Mouse (Mus musculus) heart, embryonic 16.5 days (tissue): ENCODE results near the gene Agpat3. TPM values are rescaled to one million over a fixed set of nuclear protein-coding genes. Genes with fewer than 3 reads are reported as not detected.

Experiments
- ATAC-seq: fragments of 200-750 bp; cut with Nextera tagmentation; replicated peaks from 2 replicates; pipeline ENCODE4 v1.8.0; 2017; ENCODE audit warnings: moderate number of reproducible peaks; ENCODE audit not compliant: insufficient read depth, low FRiP score; ENCODE audit errors: extremely low read depth
- H3K27ac ChIP-seq: fragments of 300-500 bp; sonication (generic); 2 replicates; pipeline ENCODE4 v1.5.1; 2014; ENCODE audit warnings: mild to moderate bottlenecking, low read length, control low read depth, moderate library complexity
- H3K27me3 ChIP-seq: fragments of 300-500 bp; sonication (generic); 2 replicates; pipeline ENCODE4 v1.6.1; 2014; ENCODE audit warnings: low read length, mixed read lengths; ENCODE audit not compliant: control insufficient read depth, insufficient read depth
- H3K36me3 ChIP-seq: fragments of 300-500 bp; sonication (generic); 2 replicates; pipeline ENCODE4 v1.6.1; 2014; ENCODE audit not compliant: control insufficient read depth, insufficient read depth
- H3K4me1 ChIP-seq: fragments of 300-500 bp; sonication (generic); 2 replicates; pipeline ENCODE4 v1.6.1; 2014; ENCODE audit warnings: low read length, mixed read lengths; ENCODE audit not compliant: control insufficient read depth, insufficient read depth
- H3K4me2 ChIP-seq: fragments of 300-500 bp; sonication (generic); 2 replicates; pipeline ENCODE4 v1.6.1; 2014; ENCODE audit warnings: low read depth, mild to moderate bottlenecking, control low read depth, low read length
- H3K4me3 ChIP-seq: fragments of 300-500 bp; sonication (generic); 2 replicates; pipeline ENCODE4 v1.5.1; 2014; ENCODE audit warnings: mild to moderate bottlenecking, control low read depth, low read length
- H3K9ac ChIP-seq: fragments of 300-500 bp; sonication (generic); 2 replicates; pipeline ENCODE4 v1.6.1; 2014; ENCODE audit warnings: low read length, control low read depth
- H3K9me3 ChIP-seq: fragments of 300-500 bp; sonication (generic); replicated peaks from 2 replicates; pipeline ENCODE4 v1.6.1; 2016; ENCODE audit warnings: low read length; ENCODE audit not compliant: control insufficient read depth
- WGBS: fragments of 180-500 bp; shearing (Covaris S2); extraction: QIAGEN DNeasy Blood & Tissue Kit; methylation state at CpG from one replicate; pipeline ENCODE4 v1.1.7; 2014; 5-methylcytosine and 5-hydroxymethylcytosine counted together
- polyA plus RNA-seq: library from polyadenylated mRNA; unstranded; fragments of >200 nt; fragmentation: Nextera tagmentation; extraction: Ambion mirVana; gene quantifications from 2 replicates; pipeline ENCODE4 v1.2.1, GENCODE M21; 2015

Gene Agpat3
- polyA plus RNA-seq = 56.6 and 69.5 TPM in 2 replicates

DNA sequence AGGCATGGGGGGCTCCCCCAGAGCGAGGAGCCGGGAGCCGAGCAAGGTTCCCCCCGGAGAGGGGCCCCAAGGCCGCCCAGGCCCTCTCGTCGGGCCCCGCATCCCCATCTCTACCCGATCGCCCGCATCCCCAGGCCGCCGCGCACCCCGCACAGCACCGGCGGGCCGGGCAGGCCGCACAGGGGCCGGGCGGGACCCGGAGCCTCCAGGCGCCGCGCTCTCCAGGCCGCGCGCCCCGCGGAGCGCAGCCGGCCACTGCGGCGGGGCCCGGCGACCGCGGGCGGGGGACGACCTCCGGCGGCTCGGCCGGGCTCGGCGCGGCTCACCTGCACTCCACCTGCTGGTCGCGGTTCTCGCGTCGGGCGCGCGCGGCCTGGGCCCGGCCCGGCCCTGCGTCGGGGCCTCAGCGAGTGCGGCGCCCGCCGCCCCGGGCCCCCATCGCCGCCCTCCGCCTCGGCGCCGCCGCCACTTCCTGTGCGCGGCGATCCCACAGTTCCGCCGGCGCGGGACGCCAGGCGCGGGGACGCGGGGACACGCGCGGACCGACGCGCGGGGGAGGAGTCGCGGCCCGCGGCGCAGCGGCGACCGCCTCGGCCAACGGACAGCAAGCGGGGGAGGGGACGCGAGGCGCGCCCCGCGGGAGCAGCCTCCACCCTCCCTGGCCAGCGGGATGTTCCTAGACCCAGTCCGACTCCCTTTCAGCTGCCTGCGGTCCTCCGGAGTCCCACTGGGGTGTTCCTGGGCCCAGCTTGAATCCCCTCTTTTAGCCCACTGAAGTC is at the start of gene Agpat3:
Gene Agpat3, minus strand, starts transcription at position 603 of the 779 bp plus-strand sequence.
- Histone ChIP-seq H3K9ac (peak within 1 kb of the TSS; percentile 100), H3K4me2 (peak within 1 kb of the TSS; percentile 88), H3K4me1 (peaks cover 17% of the 10 kb centered on the region), H3K4me3 (peak within 1 kb of the TSS; percentile 98), H3K9me3 (no peaks in the 10 kb centered on the region), H3K27ac (peak within 1 kb of the TSS; percentile 72), H3K36me3 (no peaks in the 10 kb centered on the region), H3K27me3 (no peaks in the 10 kb centered on the region)
- peak; percentile 85 for ATAC-seq
- under 1% methylated on average over 85 of the region's 113 CpGs for WGBS

DNA sequence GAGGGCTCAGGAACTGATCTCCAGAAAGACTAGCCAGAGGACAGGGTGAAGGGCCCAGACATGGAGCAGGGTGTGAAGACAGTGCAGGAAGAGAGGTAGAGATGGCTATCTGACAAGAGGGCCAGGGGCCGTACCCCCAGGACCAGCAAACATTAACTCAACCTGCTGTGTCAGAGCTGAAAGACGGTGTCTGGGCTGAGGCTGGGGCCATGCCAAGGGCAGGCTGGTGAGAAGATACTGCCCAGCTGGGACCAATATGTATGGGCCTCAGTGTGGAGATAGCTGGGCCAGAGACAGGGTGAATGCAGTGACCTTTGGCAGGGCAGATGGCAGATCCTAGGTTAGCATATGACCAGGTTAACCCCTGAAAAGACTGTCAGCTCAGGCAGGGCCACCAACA is 48.8 kb upstream of the Agpat3 start:
- Histone ChIP-seq H3K4me3 (no peak overlapping the region), H3K4me1 (peaks cover 17% of the 10 kb centered on the region), H3K4me2 (no peak overlapping the region), H3K36me3 (peaks cover 55% of the 10 kb centered on the region), H3K9me3 (no peaks in the 10 kb centered on the region), H3K27me3 (no peaks in the 10 kb centered on the region), H3K27ac (no peak overlapping the region), H3K9ac (no peak overlapping the region)
- ATAC-seq = no peak
- 70% methylated on average over 2 of the region's 2 CpGs for WGBS

DNA sequence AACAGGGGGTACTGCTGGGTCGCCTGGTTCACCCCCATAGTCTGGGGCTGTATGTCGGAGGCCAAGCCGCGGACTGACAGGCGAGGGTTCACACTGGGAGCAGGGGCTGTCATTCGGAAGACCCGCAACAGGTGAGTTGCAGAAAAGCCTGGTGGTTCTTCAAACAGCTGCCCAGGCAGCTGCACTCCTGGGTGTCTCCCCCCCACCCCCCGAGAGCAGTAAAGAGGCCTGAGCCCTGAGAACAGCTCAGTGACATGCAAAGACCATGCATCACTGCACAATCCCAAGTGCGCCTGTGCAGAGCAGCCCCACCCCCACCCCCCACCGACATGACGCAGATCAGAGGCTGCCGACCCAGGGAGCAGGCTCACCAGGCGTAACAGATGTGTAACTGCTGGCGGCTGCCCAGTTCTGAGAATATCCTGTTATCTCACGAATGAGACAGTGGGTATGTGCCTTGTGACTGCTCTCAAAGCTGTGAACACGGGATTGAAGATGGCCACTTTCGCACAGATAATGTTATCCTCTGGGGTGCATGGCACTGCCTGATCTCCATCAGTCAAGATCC is 46.9 kb upstream of the Agpat3 start:
- Histone ChIP-seq H3K27ac (peak overlapping the region; percentile 66), H3K4me3 (no peak overlapping the region), H3K9me3 (no peaks in the 10 kb centered on the region), H3K4me2 (peak overlapping the region; percentile 24; the same call in 1 of the 2 replicates), H3K4me1 (peaks cover 17% of the 10 kb centered on the region), H3K27me3 (no peaks in the 10 kb centered on the region), H3K9ac (0 out of 2 replicates have a peak overlapping the region, but pooled peaks have one; percentile 7), H3K36me3 (peaks cover 39% of the 10 kb centered on the region)
- 35% methylated on average over 17 of the region's 17 CpGs for WGBS
- peak; percentile 68 for ATAC-seq

DNA sequence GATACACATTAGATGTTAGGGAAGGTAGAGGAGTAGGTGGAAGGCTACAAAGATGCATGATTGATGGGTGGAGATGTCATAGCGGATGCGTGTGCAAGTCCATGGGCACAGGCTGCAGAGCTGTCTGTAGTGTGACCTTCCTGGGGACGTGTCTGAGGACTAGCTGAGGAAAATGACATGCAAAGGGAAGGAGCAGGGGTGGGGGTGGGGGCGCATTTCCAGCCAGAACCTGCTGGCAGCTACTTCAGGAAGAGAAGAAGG is 44.3 kb upstream of the Agpat3 start:
- 58% methylated on average over 4 of the region's 4 CpGs for WGBS
- peaks cover 4% of the 10 kb centered on the region for H3K27me3 ChIP-seq
- H3K4me3 ChIP-seq = no peak overlapping the region
- ATAC-seq = no peak
- no peaks in the 10 kb centered on the region for H3K9me3 ChIP-seq
- H3K9ac ChIP-seq = no peak overlapping the region
- H3K36me3 ChIP-seq = peaks cover 14% of the 10 kb centered on the region
- H3K4me1 ChIP-seq = peaks cover 19% of the 10 kb centered on the region
- no peak overlapping the region for H3K4me2 ChIP-seq
- no peak overlapping the region for H3K27ac ChIP-seq

DNA sequence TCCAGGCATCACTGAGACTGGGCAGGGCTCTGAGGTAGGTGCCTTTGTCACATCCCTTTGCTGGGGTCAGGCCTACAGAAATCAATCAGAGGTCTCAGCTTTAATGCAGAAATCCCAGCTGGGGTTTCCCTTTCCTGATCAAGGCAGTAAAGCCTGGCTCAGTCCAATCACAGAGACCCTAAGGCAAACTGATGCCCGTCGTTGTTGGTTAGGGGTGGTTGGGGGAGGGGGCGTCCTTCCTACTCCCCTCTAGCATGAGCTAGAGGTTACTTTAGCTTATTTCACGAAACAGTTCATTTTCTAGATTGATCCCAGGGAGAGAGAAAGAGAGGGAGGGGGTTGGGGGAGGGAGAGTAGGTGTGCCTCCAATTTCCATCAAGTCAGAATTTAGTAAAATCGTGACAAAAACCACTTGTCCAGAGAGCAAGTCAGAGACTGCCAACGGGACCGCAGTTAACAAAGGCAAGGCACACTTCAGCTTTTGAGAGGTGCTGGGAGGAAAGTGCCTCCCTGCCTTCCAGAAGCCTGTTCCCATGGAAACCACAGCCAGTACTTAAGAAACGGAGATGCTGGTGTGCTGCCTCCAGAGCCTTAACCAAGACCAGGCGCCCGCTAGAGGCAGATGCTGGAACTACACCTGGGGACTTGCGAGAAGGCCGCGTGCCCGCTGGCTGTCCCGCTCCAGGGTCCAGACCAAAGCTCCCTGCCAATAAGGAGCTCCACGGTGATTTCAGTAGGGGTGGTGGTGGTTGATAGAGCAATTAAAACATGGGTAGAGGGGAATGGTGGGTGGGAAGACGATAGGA is 43.7 kb upstream of the Agpat3 start:
- Histone ChIP-seq H3K9ac (no peak overlapping the region), H3K36me3 (peaks cover 9% of the 10 kb centered on the region), H3K27me3 (peaks cover 10% of the 10 kb centered on the region), H3K4me1 (peaks cover 19% of the 10 kb centered on the region), H3K4me3 (no peak overlapping the region), H3K27ac (no peak overlapping the region), H3K9me3 (no peaks in the 10 kb centered on the region), H3K4me2 (no peak overlapping the region)
- 13% methylated on average over 17 of the region's 17 CpGs for WGBS
- ATAC-seq = no peak

DNA sequence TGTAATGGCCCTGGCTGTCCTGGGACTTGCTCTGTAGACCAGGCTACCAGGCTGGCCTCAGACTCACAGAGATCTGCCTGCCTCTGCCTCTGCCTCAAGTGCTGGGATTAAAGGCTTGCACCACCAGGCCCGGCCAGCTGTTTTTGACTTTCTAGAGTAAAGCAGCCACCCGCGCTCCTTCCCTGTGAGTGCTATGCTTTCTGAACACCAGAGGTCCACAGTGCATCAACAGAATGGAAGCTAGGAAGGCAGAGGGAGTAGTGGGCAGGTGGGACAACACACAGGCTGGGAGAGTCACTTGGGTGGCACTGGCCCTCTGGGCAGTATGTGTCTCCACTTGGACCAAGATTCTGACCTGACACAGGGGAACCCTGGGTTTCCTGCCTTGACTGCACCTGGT is 43.1 kb upstream of the Agpat3 start:
- ATAC-seq = no peak

DNA sequence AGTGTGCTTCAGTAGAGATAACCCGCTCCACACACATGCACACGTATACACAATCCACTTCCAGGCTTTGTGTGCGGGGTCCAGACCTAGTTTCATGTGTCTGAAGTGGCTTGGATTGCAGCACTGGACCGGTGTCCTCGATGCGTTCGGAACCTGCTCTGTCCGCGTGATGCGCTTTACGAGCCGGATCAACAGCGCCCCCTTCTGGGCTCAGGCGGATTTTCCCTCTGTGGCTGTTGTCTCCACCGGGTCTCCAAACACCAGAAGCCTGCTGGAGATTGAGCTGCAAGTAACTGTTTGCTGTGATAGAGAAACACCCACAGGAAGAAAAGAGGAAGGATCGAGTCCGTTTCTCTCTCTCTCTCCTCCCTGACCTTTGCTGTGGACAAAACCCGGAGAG is 39.8 kb upstream of the Agpat3 start:
- 1% methylated on average over 18 of the region's 18 CpGs for WGBS
- Histone ChIP-seq H3K4me3 (no peak overlapping the region), H3K4me1 (peaks cover 2% of the 10 kb centered on the region; the same call in 1 of the 2 replicates), H3K27me3 (peaks cover 24% of the 10 kb centered on the region), H3K36me3 (no peaks in the 10 kb centered on the region), H3K4me2 (peak overlapping the region; percentile 44), H3K9me3 (no peaks in the 10 kb centered on the region), H3K9ac (peak overlapping the region; percentile 30; the same call in 1 of the 2 replicates), H3K27ac (no peak overlapping the region)
- peak; percentile 31; the same call in 1 of the 2 replicates for ATAC-seq

More for the DNA sequence above, 43.1 kb upstream of the Agpat3 start:
- Histone ChIP-seq H3K27ac (no peak overlapping the region), H3K9me3 (no peaks in the 10 kb centered on the region), H3K4me3 (no peak overlapping the region), H3K4me2 (no peak overlapping the region), H3K4me1 (peaks cover 18% of the 10 kb centered on the region), H3K27me3 (peaks cover 16% of the 10 kb centered on the region), H3K9ac (no peak overlapping the region), H3K36me3 (peaks cover 3% of the 10 kb centered on the region)
- WGBS = 86% methylated on average over 3 of the region's 3 CpGs

DNA sequence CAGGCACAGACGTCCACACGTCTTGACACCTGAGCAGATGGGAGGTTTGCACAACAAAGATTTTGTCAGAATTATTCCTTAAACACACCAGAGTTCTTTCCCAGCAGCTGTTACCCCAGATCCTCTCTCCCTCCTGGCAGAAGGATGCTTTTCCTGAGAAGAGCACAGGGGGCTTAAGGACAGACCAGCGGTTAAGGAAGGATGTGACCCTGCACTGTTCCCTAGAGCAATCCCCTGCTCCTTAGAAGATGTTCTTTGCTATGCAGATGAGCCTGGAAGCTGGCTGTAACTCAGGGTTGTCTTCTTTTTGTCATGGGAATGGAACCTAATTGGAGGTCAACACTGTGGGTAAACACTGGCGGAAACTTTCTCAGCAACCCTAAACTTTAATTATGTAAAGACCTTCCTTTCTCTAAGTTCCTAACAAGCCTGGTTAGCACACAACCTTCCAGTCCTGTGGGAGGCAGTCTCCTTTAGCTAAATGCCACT is 38.7 kb upstream of the Agpat3 start:
- peaks cover 24% of the 10 kb centered on the region for H3K27me3 ChIP-seq
- H3K4me2 ChIP-seq = no peak overlapping the region
- ATAC-seq = no peak

More for the DNA sequence above, 38.7 kb upstream of the Agpat3 start:
- no peak overlapping the region for H3K4me3 ChIP-seq
- H3K9me3 ChIP-seq = no peaks in the 10 kb centered on the region
- peaks cover 2% of the 10 kb centered on the region; the same call in 1 of the 2 replicates for H3K4me1 ChIP-seq
- H3K36me3 ChIP-seq = no peaks in the 10 kb centered on the region
- H3K27ac ChIP-seq = no peak overlapping the region
- WGBS = 38% methylated on average over 4 of the region's 4 CpGs
- no peak overlapping the region for H3K9ac ChIP-seq
